Mouse (Mus musculus): ENCODE data around the gene Csnk2a2. TPM values are rescaled to one million over a fixed set of nuclear protein-coding genes. Genes with fewer than 3 reads are reported as not detected.

The Csnk2a2 gene
- polyA plus RNA-seq, 1 experiment from 2014 or later, result 19.9 TPM

- Histone ChIP-seq H3K27me3 (ENCODE audit: control insufficient read depth, insufficient read depth, low read length) (no peaks in the 10 kb centered on the region), H3K9ac (replicated peaks; ENCODE audit: low read length) (no peak overlapping the region), H3K4me2 (ENCODE audit: low read depth, low read length) (no peak overlapping the region), H3K27ac (replicated peaks; ENCODE audit: low read depth, low read length) (no peak overlapping the region), H3K4me1 (ENCODE audit: control insufficient read depth, insufficient read depth, low read length) (no peaks in the 10 kb centered on the region), H3K36me3 (replicated peaks; ENCODE audit: control insufficient read depth, insufficient read depth, low read depth, low read length) (no peaks in the 10 kb centered on the region), H3K4me3 (ENCODE audit: low read depth, low read length) (no peak overlapping the region), H3K9me3 (replicated peaks; ENCODE audit: control insufficient read depth, low read length) (no peaks in the 10 kb centered on the region)
- ATAC-seq (replicated peaks; ENCODE audit: insufficient number of reproducible peaks, low FRiP score, low TSS enrichment, low read depth), result no peak
- 76% methylated on average over 4 of the region's 4 CpGs for WGBS
- DNase-seq (ENCODE audit: low spot score), result no peak
Measured at GRCm38 (mm10) chr8:95513219-95513618, 23.4 kb upstream of the Csnk2a2 start.

GRCm38 (mm10) chr8:95512257-95512656 lies 22.4 kb upstream of the Csnk2a2 start:
- H3K27me3 ChIP-seq (ENCODE audit: control insufficient read depth, insufficient read depth, low read length), result no peaks in the 10 kb centered on the region
- no peak overlapping the region for H3K27ac ChIP-seq (replicated peaks; ENCODE audit: low read depth, low read length)
- no peak overlapping the region for H3K4me2 ChIP-seq (ENCODE audit: low read depth, low read length)
- H3K9ac ChIP-seq (replicated peaks; ENCODE audit: low read length), result no peak overlapping the region
- DNase-seq (ENCODE audit: low spot score) (no peak), ATAC-seq (replicated peaks; ENCODE audit: insufficient number of reproducible peaks, low FRiP score, low TSS enrichment, low read depth) (no peak)
- no peak overlapping the region for H3K4me3 ChIP-seq (ENCODE audit: low read depth, low read length)
- no peaks in the 10 kb centered on the region for H3K4me1 ChIP-seq (ENCODE audit: control insufficient read depth, insufficient read depth, low read length)
- no peaks in the 10 kb centered on the region for H3K36me3 ChIP-seq (replicated peaks; ENCODE audit: control insufficient read depth, insufficient read depth, low read depth, low read length)
- WGBS, result 71% methylated on average over 4 of the region's 4 CpGs
- no peaks in the 10 kb centered on the region for H3K9me3 ChIP-seq (replicated peaks; ENCODE audit: control insufficient read depth, low read length)

GRCm38 (mm10) chr8:95506245-95506644 lies 16.4 kb upstream of the Csnk2a2 start:
- ATAC-seq (replicated peaks; ENCODE audit: insufficient number of reproducible peaks, low FRiP score, low TSS enrichment, low read depth) (no peak), DNase-seq (ENCODE audit: low spot score) (no peak)
- no peak overlapping the region for H3K27ac ChIP-seq (replicated peaks; ENCODE audit: low read depth, low read length)
- H3K4me1 ChIP-seq (ENCODE audit: control insufficient read depth, insufficient read depth, low read length), result no peaks in the 10 kb centered on the region
- no peak overlapping the region for H3K9ac ChIP-seq (replicated peaks; ENCODE audit: low read length)
- 76% methylated on average over 5 of the region's 5 CpGs for WGBS
- no peak overlapping the region for H3K4me3 ChIP-seq (ENCODE audit: low read depth, low read length)
- no peak overlapping the region for H3K4me2 ChIP-seq (ENCODE audit: low read depth, low read length)
- H3K9me3 ChIP-seq (replicated peaks; ENCODE audit: control insufficient read depth, low read length), result no peaks in the 10 kb centered on the region
- no peaks in the 10 kb centered on the region for H3K36me3 ChIP-seq (replicated peaks; ENCODE audit: control insufficient read depth, insufficient read depth, low read depth, low read length)
- no peaks in the 10 kb centered on the region for H3K27me3 ChIP-seq (ENCODE audit: control insufficient read depth, insufficient read depth, low read length)

GRCm38 (mm10) chr8:95505606-95506005 lies 15.8 kb upstream of the Csnk2a2 start:
- no peak overlapping the region for H3K9ac ChIP-seq (replicated peaks; ENCODE audit: low read length)
- H3K27me3 ChIP-seq (ENCODE audit: control insufficient read depth, insufficient read depth, low read length), result no peaks in the 10 kb centered on the region
- ATAC-seq (replicated peaks; ENCODE audit: insufficient number of reproducible peaks, low FRiP score, low TSS enrichment, low read depth) (no peak), DNase-seq (ENCODE audit: low spot score) (no peak)
- no peak overlapping the region for H3K4me2 ChIP-seq (ENCODE audit: low read depth, low read length)
- no peaks in the 10 kb centered on the region for H3K36me3 ChIP-seq (replicated peaks; ENCODE audit: control insufficient read depth, insufficient read depth, low read depth, low read length)
- H3K9me3 ChIP-seq (replicated peaks; ENCODE audit: control insufficient read depth, low read length), result no peaks in the 10 kb centered on the region
- no peaks in the 10 kb centered on the region for H3K4me1 ChIP-seq (ENCODE audit: control insufficient read depth, insufficient read depth, low read length)
- WGBS, result 82% methylated on average over 3 of the region's 3 CpGs
- H3K4me3 ChIP-seq (ENCODE audit: low read depth, low read length), result no peak overlapping the region
- H3K27ac ChIP-seq (replicated peaks; ENCODE audit: low read depth, low read length), result no peak overlapping the region

- Histone ChIP-seq H3K9ac (replicated peaks; ENCODE audit: low read length) (no peak overlapping the region), H3K27me3 (ENCODE audit: control insufficient read depth, insufficient read depth, low read length) (no peaks in the 10 kb centered on the region), H3K4me3 (ENCODE audit: low read depth, low read length) (no peak overlapping the region), H3K36me3 (replicated peaks; ENCODE audit: control insufficient read depth, insufficient read depth, low read depth, low read length) (no peaks in the 10 kb centered on the region), H3K4me1 (ENCODE audit: control insufficient read depth, insufficient read depth, low read length) (no peaks in the 10 kb centered on the region), H3K27ac (replicated peaks; ENCODE audit: low read depth, low read length) (no peak overlapping the region), H3K4me2 (ENCODE audit: low read depth, low read length) (no peak overlapping the region), H3K9me3 (replicated peaks; ENCODE audit: control insufficient read depth, low read length) (no peaks in the 10 kb centered on the region)
- 69% methylated on average over 5 of the region's 5 CpGs for WGBS
- no peak for ATAC-seq (replicated peaks; ENCODE audit: insufficient number of reproducible peaks, low FRiP score, low TSS enrichment, low read depth)
- DNase-seq (ENCODE audit: low spot score), result no peak
Measured at GRCm38 (mm10) chr8:95504835-95505234, 15.0 kb upstream of the Csnk2a2 start.

- Histone ChIP-seq H3K27ac (replicated peaks; ENCODE audit: low read depth, low read length) (no peak overlapping the region), H3K9me3 (replicated peaks; ENCODE audit: control insufficient read depth, low read length) (no peaks in the 10 kb centered on the region), H3K27me3 (ENCODE audit: control insufficient read depth, insufficient read depth, low read length) (no peaks in the 10 kb centered on the region), H3K36me3 (replicated peaks; ENCODE audit: control insufficient read depth, insufficient read depth, low read depth, low read length) (no peaks in the 10 kb centered on the region), H3K4me1 (ENCODE audit: control insufficient read depth, insufficient read depth, low read length) (no peaks in the 10 kb centered on the region), H3K9ac (replicated peaks; ENCODE audit: low read length) (no peak overlapping the region), H3K4me2 (ENCODE audit: low read depth, low read length) (no peak overlapping the region), H3K4me3 (ENCODE audit: low read depth, low read length) (no peak overlapping the region)
- DNase-seq (ENCODE audit: low spot score) (no peak), ATAC-seq (replicated peaks; ENCODE audit: insufficient number of reproducible peaks, low FRiP score, low TSS enrichment, low read depth) (no peak)
- whole genome bisulfite sequencing, result 79% methylated on average over 7 of the region's 7 CpGs
Measured at GRCm38 (mm10) chr8:95502431-95502830, 12.6 kb upstream of the Csnk2a2 start.

GRCm38 (mm10) chr8:95500436-95500835 lies 10.6 kb upstream of the Csnk2a2 start:
- H3K4me3 ChIP-seq (ENCODE audit: low read depth, low read length), result no peak overlapping the region
- H3K9ac ChIP-seq (replicated peaks; ENCODE audit: low read length), result no peak overlapping the region
- no peaks in the 10 kb centered on the region for H3K27me3 ChIP-seq (ENCODE audit: control insufficient read depth, insufficient read depth, low read length)
- WGBS, result 94% methylated on average over 5 of the region's 5 CpGs
- no peak overlapping the region for H3K27ac ChIP-seq (replicated peaks; ENCODE audit: low read depth, low read length)
- H3K4me1 ChIP-seq (ENCODE audit: control insufficient read depth, insufficient read depth, low read length), result no peaks in the 10 kb centered on the region
- ATAC-seq (replicated peaks; ENCODE audit: insufficient number of reproducible peaks, low FRiP score, low TSS enrichment, low read depth) (no peak), DNase-seq (ENCODE audit: low spot score) (no peak)
- no peaks in the 10 kb centered on the region for H3K9me3 ChIP-seq (replicated peaks; ENCODE audit: control insufficient read depth, low read length)
- no peak overlapping the region for H3K4me2 ChIP-seq (ENCODE audit: low read depth, low read length)
- no peaks in the 10 kb centered on the region for H3K36me3 ChIP-seq (replicated peaks; ENCODE audit: control insufficient read depth, insufficient read depth, low read depth, low read length)

- Histone ChIP-seq H3K27me3 (ENCODE audit: control insufficient read depth, insufficient read depth, low read length) (no peaks in the 10 kb centered on the region), H3K4me2 (ENCODE audit: low read depth, low read length) (no peak overlapping the region), H3K4me1 (ENCODE audit: control insufficient read depth, insufficient read depth, low read length) (no peaks in the 10 kb centered on the region), H3K9me3 (replicated peaks; ENCODE audit: control insufficient read depth, low read length) (no peaks in the 10 kb centered on the region), H3K4me3 (ENCODE audit: low read depth, low read length) (no peak overlapping the region), H3K9ac (replicated peaks; ENCODE audit: low read length) (no peak overlapping the region), H3K27ac (replicated peaks; ENCODE audit: low read depth, low read length) (no peak overlapping the region), H3K36me3 (replicated peaks; ENCODE audit: control insufficient read depth, insufficient read depth, low read depth, low read length) (no peaks in the 10 kb centered on the region)
- 64% methylated on average over 4 of the region's 4 CpGs for WGBS
- DNase-seq (ENCODE audit: low spot score), result no peak
- no peak for ATAC-seq (replicated peaks; ENCODE audit: insufficient number of reproducible peaks, low FRiP score, low TSS enrichment, low read depth)
Measured at GRCm38 (mm10) chr8:95499266-95500064, 9.6 kb upstream of the Csnk2a2 start.
